Mouse (Mus musculus): Measurements from ENCODE around the gene Polrmt. TPM values are rescaled to one million over a fixed set of nuclear protein-coding genes. Genes with fewer than 3 reads are reported as not detected.
"Not testable (repeated sequence)": the region's sequence is repeated elsewhere in the genome, so short reads cannot be mapped to it uniquely, and the experiment has no call there.

Polrmt gene
- polyA plus RNA-seq, 2 experiments = 33.4 to 64.1 TPM

DNA sequence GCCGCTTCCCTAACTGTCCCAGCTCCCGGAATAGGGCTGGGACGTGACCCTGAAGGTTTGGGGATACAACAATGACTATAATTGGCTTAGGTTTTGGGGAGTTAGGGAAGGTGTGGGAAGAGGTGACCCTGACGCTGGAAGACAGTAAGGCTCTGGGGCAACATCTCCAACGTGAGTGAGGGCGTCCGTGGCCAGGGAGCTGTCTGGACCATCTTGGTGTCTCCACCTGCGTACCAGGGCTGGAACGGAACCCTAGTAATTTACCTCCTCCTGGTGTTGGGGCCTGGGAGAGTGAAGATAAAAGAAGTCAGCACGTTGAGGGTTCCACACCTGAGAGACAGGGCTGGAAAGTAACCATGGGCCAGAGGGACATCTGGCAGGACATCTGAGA lies 41.4 kb downstream of the Polrmt start:
- Histone ChIP-seq H3K27me3 (ENCODE audit: control insufficient read depth, insufficient read depth, low read length) (no peaks in the 10 kb centered on the region), H3K27ac (replicated peaks; ENCODE audit: low read depth, low read length) (peak overlapping the region; percentile 77; the same call in 1 of the 2 replicates), H3K4me3 (replicated peaks; ENCODE audit: low read length) (peak overlapping the region; percentile 84), H3K4me1 (ENCODE audit: control insufficient read depth, insufficient read depth, low read length) (peaks cover 15% of the 10 kb centered on the region), H3K36me3 (ENCODE audit: control insufficient read depth, insufficient read depth, low read length) (peaks cover 28% of the 10 kb centered on the region), H3K4me2 (replicated peaks; ENCODE audit: low read depth, low read length, severe bottlenecking) (peak overlapping the region; percentile 95), H3K9me3 (ENCODE audit: control insufficient read depth, low read length) (no peaks in the 10 kb centered on the region), H3K9ac (ENCODE audit: low read depth, low read length, severe bottlenecking) (peak overlapping the region; percentile 75)
- DNase-seq (ENCODE audit: low spot score) (no peak), ATAC-seq (ENCODE audit: low FRiP score, low read depth) (no peak)
- no peak for TF ChIP-seq POLR2A (IDR thresholded peaks at IDR 0.05; ENCODE audit: borderline replicate concordance, extremely low read depth, insufficient read depth, insufficient read length)
- 5% methylated on average over 10 of the region's 10 CpGs for WGBS

DNA sequence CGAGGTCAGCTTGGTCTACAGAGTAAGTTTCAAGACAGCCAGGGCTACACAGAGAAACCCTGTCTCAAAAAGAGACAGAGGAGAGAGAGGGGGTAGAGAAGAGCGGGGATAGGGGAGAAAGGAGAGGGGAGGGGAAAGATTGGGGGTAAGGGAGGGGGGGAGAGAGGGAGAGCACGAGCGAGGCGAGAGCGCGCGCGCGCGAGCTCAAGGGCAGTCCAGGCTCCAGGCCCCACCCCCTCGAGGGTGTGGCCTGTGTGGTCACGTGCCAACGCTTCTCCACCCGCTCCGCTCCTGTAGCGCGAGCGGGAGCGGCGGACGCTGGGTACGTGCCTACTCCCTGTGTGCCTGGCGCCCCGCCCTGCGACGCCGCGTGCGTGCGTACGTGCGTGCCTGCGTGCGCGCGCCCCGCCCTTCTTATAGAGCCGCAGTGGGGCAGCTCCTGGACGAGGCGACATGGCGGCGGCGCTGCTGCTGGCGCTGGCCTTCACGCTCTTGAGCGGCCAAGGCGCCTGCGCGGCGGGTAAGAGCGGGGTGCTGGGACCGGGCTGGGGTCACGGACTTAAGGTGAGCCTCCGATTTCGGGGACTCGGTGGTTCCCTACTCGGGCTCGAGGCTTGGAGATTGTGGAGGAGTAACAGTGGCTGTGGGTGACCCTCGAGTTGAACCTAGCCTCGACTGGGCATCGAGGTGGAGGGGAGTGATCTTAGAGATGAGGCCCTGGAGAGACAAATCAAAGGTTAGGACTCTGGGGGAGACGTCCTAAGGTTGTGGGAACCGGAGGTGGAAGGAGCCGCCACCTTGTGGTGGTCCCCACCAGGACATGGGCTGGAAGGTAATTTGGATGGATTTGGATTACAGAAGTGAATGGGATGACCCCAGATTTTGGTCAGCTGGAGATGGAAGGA lies 42.1 kb downstream of the Polrmt start, which contains the start of gene Bsg:
Gene Bsg, plus strand, starts transcription at position 427 of the 905 bp plus-strand sequence.
- Histone ChIP-seq H3K9me3 (ENCODE audit: control insufficient read depth, low read length) (no peaks in the 10 kb centered on the region), H3K36me3 (ENCODE audit: control insufficient read depth, insufficient read depth, low read length) (peaks cover 21% of the 10 kb centered on the region), H3K27ac (replicated peaks; ENCODE audit: low read depth, low read length) (peak within 1 kb of the TSS; percentile 77), H3K9ac (ENCODE audit: low read depth, low read length, severe bottlenecking) (peak within 1 kb of the TSS; percentile 75), H3K4me3 (replicated peaks; ENCODE audit: low read length) (peak within 1 kb of the TSS; percentile 84), H3K4me2 (replicated peaks; ENCODE audit: low read depth, low read length, severe bottlenecking) (peak within 1 kb of the TSS; percentile 95), H3K27me3 (ENCODE audit: control insufficient read depth, insufficient read depth, low read length) (no peaks in the 10 kb centered on the region), H3K4me1 (ENCODE audit: control insufficient read depth, insufficient read depth, low read length) (peaks cover 15% of the 10 kb centered on the region)
- ATAC-seq (ENCODE audit: low FRiP score, low read depth) (peak; percentile 94), DNase-seq (ENCODE audit: low spot score) (peak; percentile 99)
- under 1% methylated on average over 40 of the region's 65 CpGs for WGBS
- TF ChIP-seq POLR2A (IDR thresholded peaks at IDR 0.05; ENCODE audit: borderline replicate concordance, extremely low read depth, insufficient read depth, insufficient read length) = peak; percentile 90; the same call in 1 of the 2 replicates

DNA sequence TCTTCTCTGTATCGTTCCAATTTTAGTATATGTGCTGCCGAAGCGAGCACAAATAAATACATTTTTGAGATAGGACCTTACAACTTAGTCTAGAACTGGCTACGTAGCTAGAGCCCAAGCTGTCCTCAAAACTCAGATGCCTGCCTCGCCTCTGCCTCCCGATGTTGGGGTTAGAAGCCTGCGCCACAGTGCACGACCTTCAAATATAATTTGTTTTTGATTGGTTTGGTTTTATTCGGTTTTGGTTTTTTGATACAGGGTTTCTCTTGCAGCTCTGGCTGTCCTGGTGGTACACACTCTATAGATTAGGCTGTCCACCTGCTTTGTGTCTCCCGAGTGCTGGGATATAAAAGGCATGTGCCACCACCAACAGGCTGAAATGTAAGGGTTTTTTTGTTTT lies 42.8 kb downstream of the Polrmt start:
- ATAC-seq (ENCODE audit: low FRiP score, low read depth) = no peak
- no peak for TF ChIP-seq POLR2A (IDR thresholded peaks at IDR 0.05; ENCODE audit: borderline replicate concordance, extremely low read depth, insufficient read depth, insufficient read length)
- Histone ChIP-seq H3K4me1 (ENCODE audit: control insufficient read depth, insufficient read depth, low read length) (peaks cover 15% of the 10 kb centered on the region), H3K27ac (replicated peaks; ENCODE audit: low read depth, low read length) (no peak overlapping the region), H3K4me3 (replicated peaks; ENCODE audit: low read length) (peak overlapping the region; percentile 84), H3K9ac (ENCODE audit: low read depth, low read length, severe bottlenecking) (peak overlapping the region; percentile 75), H3K4me2 (replicated peaks; ENCODE audit: low read depth, low read length, severe bottlenecking) (peak overlapping the region; percentile 95), H3K36me3 (ENCODE audit: control insufficient read depth, insufficient read depth, low read length) (peaks cover 14% of the 10 kb centered on the region), H3K27me3 (ENCODE audit: control insufficient read depth, insufficient read depth, low read length) (no peaks in the 10 kb centered on the region), H3K9me3 (ENCODE audit: control insufficient read depth, low read length) (no peaks in the 10 kb centered on the region)
- WGBS = 71% methylated on average over 10 of the region's 10 CpGs
- no peak for DNase-seq (ENCODE audit: low spot score)

DNA sequence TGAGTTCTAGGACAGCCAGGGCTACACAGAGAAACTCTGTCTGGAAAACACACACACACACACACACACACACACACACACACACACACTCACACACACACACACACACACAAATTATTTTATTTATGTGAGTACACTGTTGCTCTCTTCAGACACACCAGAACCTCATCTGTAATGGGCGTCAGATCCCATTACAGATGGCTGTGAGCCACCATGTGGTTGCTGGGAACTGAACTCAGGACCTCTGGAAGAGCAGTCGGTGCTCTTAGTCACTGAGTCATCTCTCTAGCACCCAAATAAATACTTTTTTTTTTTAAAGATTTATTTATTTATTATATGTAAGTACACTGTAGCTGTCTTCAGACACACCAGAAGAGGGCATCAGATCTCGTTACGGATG lies 43.4 kb downstream of the Polrmt start:
- 83% methylated on average over 2 of the region's 4 CpGs for WGBS
- not testable (repeated sequence) for H3K9ac ChIP-seq (ENCODE audit: low read depth, low read length, severe bottlenecking); H3K9me3 ChIP-seq (ENCODE audit: control insufficient read depth, low read length); H3K36me3 ChIP-seq (ENCODE audit: control insufficient read depth, insufficient read depth, low read length); H3K4me2 ChIP-seq (replicated peaks; ENCODE audit: low read depth, low read length, severe bottlenecking); ATAC-seq (ENCODE audit: low FRiP score, low read depth); H3K27ac ChIP-seq (replicated peaks; ENCODE audit: low read depth, low read length); H3K4me3 ChIP-seq (replicated peaks; ENCODE audit: low read length); H3K27me3 ChIP-seq (ENCODE audit: control insufficient read depth, insufficient read depth, low read length); DNase-seq (ENCODE audit: low spot score)
- H3K4me1 ChIP-seq (ENCODE audit: control insufficient read depth, insufficient read depth, low read length) = peaks cover 15% of the 10 kb centered on the region

DNA sequence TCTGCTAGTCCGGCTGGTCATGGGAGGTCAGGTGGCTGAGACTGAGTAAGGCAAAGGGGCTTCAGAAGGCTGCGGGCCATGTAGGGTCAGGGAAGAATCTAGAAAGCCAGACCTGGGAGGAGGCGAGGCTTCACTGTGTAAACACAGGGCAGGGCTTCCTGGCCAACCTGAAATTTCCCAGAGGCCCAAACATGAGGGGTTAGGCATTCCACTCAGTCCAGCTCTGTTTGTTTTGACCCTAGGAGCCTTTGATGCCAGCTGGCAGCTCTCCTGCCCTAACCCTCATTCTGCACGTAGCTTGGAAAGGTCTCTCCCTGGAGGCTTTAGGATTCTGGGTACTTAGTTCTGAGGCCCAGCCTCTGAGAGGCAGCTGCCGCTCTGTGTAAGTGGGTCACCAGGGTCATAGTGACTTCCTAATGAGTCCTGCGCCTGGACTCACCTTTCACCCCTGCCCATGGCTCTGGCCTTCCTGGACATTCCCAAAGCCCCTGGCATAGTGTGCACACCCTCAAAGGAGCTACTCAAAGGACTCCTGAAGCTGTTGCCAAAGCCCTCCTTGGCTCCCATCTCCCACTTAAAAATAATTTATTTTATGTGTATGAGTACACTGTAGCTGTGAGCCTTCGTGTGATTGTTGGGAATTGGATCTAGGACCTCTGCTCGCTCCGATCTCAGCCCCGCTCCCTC lies 44.8 kb downstream of the Polrmt start:
- ATAC-seq (ENCODE audit: low FRiP score, low read depth) = no peak
- 49% methylated on average over 10 of the region's 10 CpGs for WGBS
- no peak for DNase-seq (ENCODE audit: low spot score)
- H3K36me3 ChIP-seq (ENCODE audit: control insufficient read depth, insufficient read depth, low read length) = no peaks in the 10 kb centered on the region
- H3K9me3 ChIP-seq (ENCODE audit: control insufficient read depth, low read length) = no peaks in the 10 kb centered on the region
- no peak for TF ChIP-seq POLR2A (IDR thresholded peaks at IDR 0.05; ENCODE audit: borderline replicate concordance, extremely low read depth, insufficient read depth, insufficient read length)
- H3K4me1 ChIP-seq (ENCODE audit: control insufficient read depth, insufficient read depth, low read length) = peaks cover 19% of the 10 kb centered on the region
- no peak overlapping the region for H3K27ac ChIP-seq (replicated peaks; ENCODE audit: low read depth, low read length)
- no peak overlapping the region for H3K4me2 ChIP-seq (replicated peaks; ENCODE audit: low read depth, low read length, severe bottlenecking)
- H3K4me3 ChIP-seq (replicated peaks; ENCODE audit: low read length) = no peak overlapping the region
- no peak overlapping the region for H3K9ac ChIP-seq (ENCODE audit: low read depth, low read length, severe bottlenecking)
- H3K27me3 ChIP-seq (ENCODE audit: control insufficient read depth, insufficient read depth, low read length) = no peaks in the 10 kb centered on the region

Data from limb, embryonic 14.5 days (tissue).